Mouse (Mus musculus) neural tube, postnatal 0 days (tissue): Measurements from ENCODE around the gene Aldh3a1. TPM values are rescaled to one million over a fixed set of nuclear protein-coding genes. Genes with fewer than 3 reads are reported as not detected.

Source experiments
- polyA plus RNA-seq: library from polyadenylated mRNA; unstranded; fragments of >200 nt; fragmentation: Nextera tagmentation; extraction: Ambion mirVana; gene quantifications from 2 replicates; pipeline ENCODE4 v1.2.1, GENCODE M21; 2015

Gene Aldh3a1
- polyA plus RNA-seq: 1.2 and 1.3 TPM in 2 replicates

GRCm38 (mm10) chr11:61207487-61208246, at the start of gene Aldh3a1:
Gene Aldh3a1, plus strand, starts transcription at chr11:61207537.

DNA sequence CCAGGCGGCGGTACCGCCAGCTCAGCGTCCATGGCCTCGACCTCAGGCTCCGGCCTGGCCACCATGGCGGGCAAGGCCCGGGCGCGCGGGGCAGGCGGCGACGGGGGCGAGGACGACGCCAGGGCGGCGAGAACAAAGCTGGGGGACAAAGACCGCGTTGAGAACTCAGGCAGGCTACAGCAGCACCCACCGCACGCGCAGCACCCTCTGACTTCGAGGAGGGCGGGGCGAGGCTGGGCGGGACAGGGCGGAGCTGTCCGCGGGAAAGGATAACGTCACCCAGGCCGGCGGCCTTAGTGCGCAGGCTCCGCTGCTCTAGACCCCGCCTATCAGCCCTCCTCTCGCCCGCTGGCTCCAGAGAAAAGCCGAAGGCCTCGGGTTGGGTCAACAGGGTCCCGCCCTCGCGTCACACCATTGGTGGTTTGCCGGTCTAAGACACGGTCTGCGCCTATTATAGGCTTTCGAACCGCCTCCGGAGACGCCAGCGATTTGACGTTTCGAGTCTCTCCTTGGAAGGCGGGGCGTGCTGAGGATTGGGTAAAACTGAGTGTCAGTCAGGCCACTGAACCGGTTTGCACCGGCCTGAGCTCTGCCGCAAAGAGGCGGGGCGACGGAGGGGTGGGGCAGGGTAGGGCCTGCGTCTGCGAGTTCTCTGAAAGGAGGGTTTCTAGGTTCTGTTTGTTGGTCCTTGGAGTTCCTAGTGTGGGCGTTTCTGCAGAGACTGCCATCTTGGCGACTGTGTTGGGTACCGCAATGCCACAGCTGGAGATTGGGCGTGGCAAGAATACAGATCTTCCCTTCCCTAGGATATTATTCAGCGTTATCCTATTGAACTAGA, 32.3 kb upstream of the Aldh3a1 start, which contains the start of gene Usp22:
TSS of gene Usp22 (minus strand) at position 235 of the 838 bp plus-strand sequence.

GRCm38 (mm10) chr11:61266551-61267533, 59.5 kb downstream of the Aldh3a1 start, which contains the start of gene Aldh3a2:
Gene Aldh3a2, minus strand, starts transcription at chr11:61267464.

Other genes with a start within 250 kb of the Aldh3a1 start
- gene Kcnj12, start 185.0 kb upstream of the Aldh3a1 start, polyA plus RNA-seq: 3.2 and 4.3 TPM in 2 replicates
- 1.9 and 2.5 TPM in 2 replicates for gene Tnfrsf13b, start 80.8 kb upstream of the Aldh3a1 start, polyA plus RNA-seq
- gene Usp22, start 32.5 kb upstream of the Aldh3a1 start, polyA plus RNA-seq: 207 and 238 TPM in 2 replicates
- gene Aldh3a2, start 59.9 kb downstream of the Aldh3a1 start, polyA plus RNA-seq: 35.2 and 36.1 TPM in 2 replicates
- gene Slc47a2, start 135.3 kb downstream of the Aldh3a1 start, polyA plus RNA-seq: 0.28 and 0.39 TPM in 2 replicates
- gene Slc47a1, start 170.8 kb downstream of the Aldh3a1 start, polyA plus RNA-seq: 3.2 and 5.5 TPM in 2 replicates
- 28.7 and 33.7 TPM in 2 replicates for gene Rnf112, start 246.6 kb downstream of the Aldh3a1 start, polyA plus RNA-seq